In genomic region chr9:7453302-7453701, GRCm38 (mm10) we compare ENCODE assay signal across 24 mouse cellular contexts. TPM values are rescaled to one million over a fixed set of nuclear protein-coding genes. Genes with fewer than 3 reads are reported as not detected.
"Had no signal": no experiment of that assay in that cellular context is flagged by ENCODE, and none has a peak within 500 bp of the region (broad histone marks: within the 10 kb centered on the region; RNA-seq: fewer than 3 reads in every experiment).

No protein-coding gene starts in this region.

- H3K9ac ChIP-seq: liver, embryonic 13.5 days; midbrain, embryonic 15.5 days; neural tube, embryonic 12.5 days; neural tube, embryonic 15.5 days had no signal

- H3K4me3 ChIP-seq: layer of hippocampus, adult 2 months; liver, embryonic 13.5 days; midbrain, embryonic 15.5 days; neural tube, embryonic 12.5 days; neural tube, embryonic 15.5 days had no signal

- H3K36me3 ChIP-seq: liver, embryonic 13.5 days; midbrain, embryonic 15.5 days; neural tube, embryonic 12.5 days; neural tube, embryonic 15.5 days had no signal

- H3K9me3 ChIP-seq: liver, embryonic 13.5 days; midbrain, embryonic 15.5 days; neural tube, embryonic 12.5 days; neural tube, embryonic 15.5 days had no signal

- H3K27ac ChIP-seq: kidney, postnatal 0 days; layer of hippocampus, adult 2 months; liver, embryonic 13.5 days; midbrain, embryonic 15.5 days; neural tube, embryonic 12.5 days; neural tube, embryonic 15.5 days; stomach, postnatal 0 days had no signal

- H3K27me3 ChIP-seq: liver, embryonic 13.5 days; midbrain, embryonic 15.5 days; neural tube, embryonic 12.5 days; neural tube, embryonic 15.5 days had no signal

- ATAC-seq: intestine, postnatal 0 days; midbrain, embryonic 15.5 days had no signal

- DNase-seq: kidney, adult 2 months; kidney, postnatal 25 days; layer of hippocampus, adult 9-11 months; liver, embryonic 13.5 days; lung, adult 2 months; lung, postnatal 14 days; lung, postnatal 4 days; right cerebral cortex, adult 18-20 months; right cerebral cortex, postnatal 25 days; thymus, postnatal 25 days had no signal

- H3K4me1 ChIP-seq: liver, embryonic 13.5 days; midbrain, embryonic 15.5 days; neural tube, embryonic 12.5 days; neural tube, embryonic 15.5 days had no signal

- H3K4me2 ChIP-seq: liver, embryonic 13.5 days; midbrain, embryonic 11.5 days; midbrain, embryonic 15.5 days; neural tube, embryonic 12.5 days; neural tube, embryonic 15.5 days had no signal

RNA-seq across cellular contexts. Expression of gene Mmp3, which starts 7.7 kb away (rescaled TPM):
- polyA plus RNA-seq: kidney, embryonic 14.5 days; kidney, postnatal 0 days; limb, embryonic 11.5 days; liver, embryonic 13.5 days; liver, embryonic 16.5 days; lung, embryonic 16.5 days; midbrain, embryonic 11.5 days; midbrain, embryonic 15.5 days; neural tube, embryonic 12.5 days; neural tube, embryonic 15.5 days; stomach, embryonic 14.5 days had no signal

RNA-seq across cellular contexts. Expression of gene Mmp10, which starts 48.9 kb away (rescaled TPM):
- polyA plus RNA-seq: kidney, adult 2 months; kidney, embryonic 14.5 days; limb, embryonic 11.5 days; liver, adult 2 months; liver, embryonic 13.5 days; liver, embryonic 16.5 days; lung, adult 2 months; lung, embryonic 16.5 days; midbrain, embryonic 11.5 days; midbrain, embryonic 15.5 days; neural tube, embryonic 12.5 days; neural tube, embryonic 15.5 days; stomach, embryonic 14.5 days; stomach, postnatal 0 days had no signal
